ENCODE assay signal across 9 mouse cellular contexts in genomic region chr11:33202972-33203371, GRCm38 (mm10). TPM values are rescaled to one million over a fixed set of nuclear protein-coding genes. Genes with fewer than 3 reads are reported as not detected.
A peak's percentile ranks its signal among the peaks of the same experiment; 100 is the strongest.
DNase-seq lines count a peak whose midpoint lies in the region; ATAC-seq and TF ChIP-seq lines count a peak whose summit lies in the region.
"Had no signal": no experiment of that assay in that cellular context is flagged by ENCODE, and none has a peak within 500 bp of the region (broad histone marks: within the 10 kb centered on the region; RNA-seq: fewer than 3 reads in every experiment).

No protein-coding gene starts in this region.

- ATAC-seq in kidney, postnatal 0 days (replicated peaks; ENCODE audit: low FRiP score, low read depth): no peak
- ATAC-seq in intestine, postnatal 0 days: 0 out of 2 replicates have a peak, but pooled peaks have one; percentile 6
- ATAC-seq in neural tube, embryonic 14.5 days (ENCODE audit: low read depth): peak; percentile 23; the same call in 1 of the 2 replicates

- WGBS in kidney, postnatal 0 days: 1% methylated on average over 47 of the region's 47 CpGs
- 1% methylated on average over 47 of the region's 47 CpGs for WGBS in forebrain, embryonic 10.5 days
- WGBS in intestine, postnatal 0 days: under 1% methylated on average over 44 of the region's 47 CpGs
- under 1% methylated on average over 41 of the region's 47 CpGs for WGBS in neural tube, embryonic 14.5 days

- H3K4me3 ChIP-seq in kidney, postnatal 0 days (replicated peaks; ENCODE audit: low read depth, low read length): peak overlapping the region; percentile 14
- peak overlapping the region; percentile 50 for H3K4me3 ChIP-seq in forebrain, embryonic 10.5 days
- peak overlapping the region; percentile 29 for H3K4me3 ChIP-seq in intestine, postnatal 0 days (ENCODE audit: low read depth, low read length)
- H3K4me3 ChIP-seq in neural tube, embryonic 14.5 days (ENCODE audit: low read depth, low read length): peak overlapping the region; percentile 47

- TF ChIP-seq CTCF in kidney, postnatal 0 days (IDR thresholded peaks at IDR 0.05; ENCODE audit: low read depth): no peak
- no peak for TF ChIP-seq CTCF in intestine, postnatal 0 days (IDR thresholded peaks at IDR 0.05; ENCODE audit: low read depth)

- no peaks in the 10 kb centered on the region; the same call in 1 of the 2 replicates for H3K9me3 ChIP-seq in kidney, postnatal 0 days (replicated peaks; ENCODE audit: low read length)
- no peaks in the 10 kb centered on the region; the same call in 1 of the 2 replicates for H3K9me3 ChIP-seq in forebrain, embryonic 10.5 days
- H3K9me3 ChIP-seq in intestine, postnatal 0 days (ENCODE audit: control insufficient read depth): no peaks in the 10 kb centered on the region
- H3K9me3 ChIP-seq in neural tube, embryonic 14.5 days (ENCODE audit: control insufficient read depth, low read length): no peaks in the 10 kb centered on the region

- H3K36me3 ChIP-seq in kidney, postnatal 0 days (ENCODE audit: insufficient read depth, low read length): no peaks in the 10 kb centered on the region
- no peaks in the 10 kb centered on the region for H3K36me3 ChIP-seq in forebrain, embryonic 10.5 days (replicated peaks)
- no peaks in the 10 kb centered on the region; the same call in 1 of the 2 replicates for H3K36me3 ChIP-seq in intestine, postnatal 0 days (ENCODE audit: control insufficient read depth, insufficient read depth)
- no peaks in the 10 kb centered on the region for H3K36me3 ChIP-seq in neural tube, embryonic 14.5 days (ENCODE audit: control insufficient read depth, insufficient read depth, low read length)

- DNase-seq in kidney, postnatal 0 days (ENCODE audit: low spot score): no peak
- DNase-seq in kidney, adult 9 months: no peak
- peak; percentile 46 for DNase-seq in forebrain, embryonic 10.5 days (ENCODE audit: extremely low spot score, low spot score)
- DNase-seq in thymus, postnatal 4 days: no peak
- DNase-seq in urinary bladder, postnatal 25 days (ENCODE audit: low spot score): no peak
- DNase-seq in adipocyte (ENCODE audit: low spot score): no peak
- DNase-seq: lung, postnatal 10 days had no signal

- peaks cover 10% of the 10 kb centered on the region for H3K4me1 ChIP-seq in kidney, postnatal 0 days (replicated peaks; ENCODE audit: insufficient read depth, low read length)
- H3K4me1 ChIP-seq in forebrain, embryonic 10.5 days: peaks cover 63% of the 10 kb centered on the region
- H3K4me1 ChIP-seq in intestine, postnatal 0 days (replicated peaks; ENCODE audit: control insufficient read depth, insufficient read depth, low read length): peaks cover 5% of the 10 kb centered on the region; the same call in 1 of the 2 replicates
- H3K4me1 ChIP-seq in neural tube, embryonic 14.5 days (ENCODE audit: control insufficient read depth, insufficient read depth, low read length): peaks cover 8% of the 10 kb centered on the region; the same call in 1 of the 2 replicates

- no peak overlapping the region for H3K27ac ChIP-seq in kidney, postnatal 0 days
- H3K27ac ChIP-seq in forebrain, embryonic 10.5 days: 0 out of 2 replicates have a peak overlapping the region, but pooled peaks have one; percentile 8
- no peak overlapping the region for H3K27ac ChIP-seq in intestine, postnatal 0 days (ENCODE audit: low read depth, low read length)
- H3K27ac ChIP-seq in neural tube, embryonic 14.5 days (ENCODE audit: low read depth, low read length): peak overlapping the region; percentile 89

- peaks cover 95% of the 10 kb centered on the region for H3K27me3 ChIP-seq in kidney, postnatal 0 days (ENCODE audit: insufficient read depth, low read length)
- H3K27me3 ChIP-seq in forebrain, embryonic 10.5 days (ENCODE audit: poor library complexity, severe bottlenecking): peaks cover 100% of the 10 kb centered on the region
- peaks cover 94% of the 10 kb centered on the region for H3K27me3 ChIP-seq in intestine, postnatal 0 days (replicated peaks; ENCODE audit: control insufficient read depth, insufficient read depth, low read length)
- H3K27me3 ChIP-seq in neural tube, embryonic 14.5 days (ENCODE audit: control insufficient read depth, insufficient read depth, low read length): peaks cover 20% of the 10 kb centered on the region

- no peak overlapping the region for H3K9ac ChIP-seq in kidney, postnatal 0 days (ENCODE audit: low read depth, low read length)
- H3K9ac ChIP-seq in intestine, postnatal 0 days (ENCODE audit: low read depth, low read length): no peak overlapping the region
- H3K9ac ChIP-seq in neural tube, embryonic 14.5 days (replicated peaks; ENCODE audit: low read depth, low read length): peak overlapping the region; percentile 68

- peak overlapping the region; percentile 39; the same call in 1 of the 2 replicates for H3K4me2 ChIP-seq in kidney, postnatal 0 days (ENCODE audit: low read length)
- peak overlapping the region; percentile 54 for H3K4me2 ChIP-seq in intestine, postnatal 0 days (replicated peaks; ENCODE audit: low read depth)
- H3K4me2 ChIP-seq in neural tube, embryonic 14.5 days (ENCODE audit: low read depth, low read length): peak overlapping the region; percentile 27

RNA-seq across cellular contexts. Expression of gene Tlx3, which starts 0.4 kb away (rescaled TPM):
- polyA plus RNA-seq in kidney, postnatal 0 days (2015; fragmentation: Nextera tagmentation; extraction: Ambion mirVana): not detected in 2 replicates
- polyA plus RNA-seq in forebrain, embryonic 10.5 days (2016; fragmentation: Nextera tagmentation; extraction: Ambion mirVana): not detected in 2 replicates
- not detected in 2 replicates for polyA plus RNA-seq in intestine, postnatal 0 days (2015; fragmentation: Nextera tagmentation; extraction: Ambion mirVana)
- 32.9 and 41.0 TPM in 2 replicates for polyA plus RNA-seq in neural tube, embryonic 14.5 days (2014; fragmentation: Nextera tagmentation; extraction: Ambion mirVana)

RNA-seq across cellular contexts. Expression of gene Npm1, which starts 40.0 kb away (rescaled TPM):
- 901 and 905 TPM in 2 replicates for polyA plus RNA-seq in kidney, postnatal 0 days (2015; fragmentation: Nextera tagmentation; extraction: Ambion mirVana)
- polyA plus RNA-seq in forebrain, embryonic 10.5 days (2016; fragmentation: Nextera tagmentation; extraction: Ambion mirVana): 1,478 and 1,686 TPM in 2 replicates
- polyA plus RNA-seq in intestine, postnatal 0 days (2015; fragmentation: Nextera tagmentation; extraction: Ambion mirVana): 296 and 303 TPM in 2 replicates
- polyA plus RNA-seq in neural tube, embryonic 14.5 days (2014; fragmentation: Nextera tagmentation; extraction: Ambion mirVana): 428 and 483 TPM in 2 replicates

RNA-seq across cellular contexts. Expression of gene Fgf18, which starts 55.8 kb away (rescaled TPM):
- polyA plus RNA-seq in kidney, postnatal 0 days (2015; fragmentation: Nextera tagmentation; extraction: Ambion mirVana): 0.54 and 0.76 TPM in 2 replicates
- polyA plus RNA-seq in forebrain, embryonic 10.5 days (2016; fragmentation: Nextera tagmentation; extraction: Ambion mirVana): 3.6 and 3.8 TPM in 2 replicates
- 1.1 TPM in 2 replicates for polyA plus RNA-seq in intestine, postnatal 0 days (2015; fragmentation: Nextera tagmentation; extraction: Ambion mirVana)
- polyA plus RNA-seq in neural tube, embryonic 14.5 days (2014; fragmentation: Nextera tagmentation; extraction: Ambion mirVana): 11.0 and 11.4 TPM in 2 replicates

Comparison
In these comparisons a context has a peak if more than half of its experiments do, and no peak if none do; other contexts are left out.
1. H3K27ac ChIP-seq: peak in forebrain, embryonic 10.5 days (single experiment) and neural tube, embryonic 14.5 days (single experiment); none in kidney, postnatal 0 days (single experiment) and intestine, postnatal 0 days (single experiment).
2. RNA of gene Tlx3, which starts 0.4 kb away (polyA plus RNA-seq): 32.9 to 41.0 TPM in neural tube, embryonic 14.5 days; not detected in kidney, postnatal 0 days, not detected in intestine, postnatal 0 days and not detected in forebrain, embryonic 10.5 days; every median in the first group is over 10 times any median in the second.
3. Peak in every context shown above with its lines, with median percentiles within 50 percentile points of each other: H3K4me2 ChIP-seq and H3K4me3 ChIP-seq.